Mouse (Mus musculus) adrenal gland, adult 18-20 months (tissue): ENCODE data around the gene Oas2. TPM values are rescaled to one million over a fixed set of nuclear protein-coding genes. Genes with fewer than 3 reads are reported as not detected.
"Not testable (repeated sequence)": the region's sequence is repeated elsewhere in the genome, so short reads cannot be mapped to it uniquely, and the experiment has no call there.

Source experiments
- DNase-seq, 2 experiments: peaks; one replicate each; pipeline ENCODE4 v3.0.0; 2021 to 2022; ENCODE audit warnings: low spot score in 2 of 2
- long read RNA-seq, 2 experiments: library from polyadenylated mRNA; stranded (forward); transcript quantifications; one replicate each; pipeline ENCODE4 v2.0.0; 2021
- total RNA-seq, 2 experiments: library from RNA; stranded (reverse); gene quantifications; 1 replicate in 1 of 2; 2 replicates in 1 of 2; pipeline ENCODE4 v1.2.3; 2021

Oas2 gene
- total RNA-seq = 1 to 10 TPM in 1 of 2 experiments, under 1 TPM in 1; 0.99 to 1.1 TPM
- long read RNA-seq, experiment 1 = 0 reads
- long read RNA-seq, experiment 2 = 0 reads

DNA sequence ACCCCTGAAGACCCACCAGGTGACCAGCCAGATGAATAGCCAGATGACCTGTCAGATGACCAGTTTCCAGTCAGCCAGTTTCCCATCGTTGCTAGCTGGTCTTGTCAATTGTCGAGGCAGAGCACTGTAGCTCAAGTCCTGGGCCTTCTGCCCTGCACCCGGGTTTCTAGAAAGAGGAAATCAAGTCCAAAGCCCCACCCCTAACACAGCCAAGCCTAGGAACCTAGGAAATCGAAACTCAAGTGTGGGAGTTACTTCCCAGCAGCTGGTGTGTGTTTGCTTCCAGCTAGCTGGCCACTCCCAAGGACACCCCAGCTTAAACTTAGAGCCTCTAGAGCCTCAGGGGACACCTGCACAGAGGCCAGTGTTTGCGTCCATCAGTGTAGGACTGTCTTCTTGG is at the start of gene Oas2:
Oas2 (minus strand) TSS at position 166 of the 400 bp plus-strand sequence.
- DNase-seq = no peak

DNA sequence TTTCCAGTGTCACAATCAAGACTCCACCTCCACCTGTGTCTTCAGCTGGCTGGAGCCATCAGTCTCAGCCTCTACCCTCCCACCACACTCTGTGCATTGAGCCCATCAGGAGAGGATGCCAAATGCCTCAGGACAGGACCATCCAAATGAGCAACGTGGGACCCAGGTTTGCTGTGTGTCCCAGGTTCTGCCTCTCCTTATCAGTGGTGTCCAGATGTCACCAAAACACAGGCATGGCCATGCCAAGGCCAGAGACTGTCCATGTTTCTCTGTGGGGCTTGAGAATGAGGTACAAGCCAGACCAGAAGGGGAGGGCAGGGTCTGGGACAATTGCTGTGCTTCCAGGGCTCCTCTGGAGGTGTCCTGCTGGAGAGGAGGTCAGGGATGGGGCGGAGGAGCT is 49.3 kb upstream of the Oas2 start:
- DNase-seq = not testable (repeated sequence)

DNA sequence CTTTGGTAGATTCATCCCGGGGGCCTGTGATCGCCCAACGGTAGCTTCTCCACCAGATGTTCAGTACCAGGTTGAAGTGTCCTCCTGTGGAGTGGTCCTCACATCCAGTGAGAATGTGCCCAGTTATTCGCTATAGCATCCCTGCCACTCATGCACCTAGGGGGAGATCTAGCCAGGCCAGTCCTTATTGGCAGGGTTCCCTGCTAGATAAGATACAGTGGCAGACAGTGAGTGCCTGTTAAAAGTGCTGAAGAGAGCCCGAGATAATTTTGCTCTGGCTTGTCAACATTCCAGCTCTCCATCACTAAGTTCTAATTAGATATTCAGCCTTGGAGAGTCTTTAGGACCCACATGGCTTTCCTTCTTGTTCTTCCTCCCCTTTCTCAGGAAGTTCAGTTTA is 48.5 kb upstream of the Oas2 start:
- DNase-seq = not testable (repeated sequence)

DNA sequence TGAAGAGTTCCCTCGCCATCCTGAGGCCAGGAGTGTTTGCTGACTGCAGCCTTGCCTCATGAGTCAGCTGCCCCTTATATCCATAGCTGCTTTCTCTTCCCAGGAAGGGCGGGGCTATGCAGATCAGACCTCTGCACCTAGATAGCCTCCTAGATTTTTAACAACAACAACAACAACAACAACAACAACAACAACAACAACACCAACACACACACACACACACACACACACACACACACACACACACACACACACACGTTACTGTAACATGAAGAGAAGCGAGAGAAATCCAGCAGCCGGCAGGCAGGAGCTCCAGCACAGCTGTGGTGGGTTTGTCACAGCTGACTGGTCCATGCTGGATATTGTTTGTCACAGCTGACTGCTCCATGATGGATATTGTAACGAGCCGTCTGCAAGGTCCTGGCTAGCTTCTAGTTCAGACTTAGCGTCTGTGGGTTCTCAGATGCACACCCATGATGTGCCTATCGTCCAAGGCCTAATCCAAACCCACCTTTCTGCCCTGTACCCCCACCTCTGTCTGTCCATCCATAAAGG is 45.9 kb upstream of the Oas2 start, which contains the start of gene Oas1e:
Oas1e (minus strand) TSS at position 51 of the 555 bp plus-strand sequence.
- DNase-seq = not testable (repeated sequence)

DNA sequence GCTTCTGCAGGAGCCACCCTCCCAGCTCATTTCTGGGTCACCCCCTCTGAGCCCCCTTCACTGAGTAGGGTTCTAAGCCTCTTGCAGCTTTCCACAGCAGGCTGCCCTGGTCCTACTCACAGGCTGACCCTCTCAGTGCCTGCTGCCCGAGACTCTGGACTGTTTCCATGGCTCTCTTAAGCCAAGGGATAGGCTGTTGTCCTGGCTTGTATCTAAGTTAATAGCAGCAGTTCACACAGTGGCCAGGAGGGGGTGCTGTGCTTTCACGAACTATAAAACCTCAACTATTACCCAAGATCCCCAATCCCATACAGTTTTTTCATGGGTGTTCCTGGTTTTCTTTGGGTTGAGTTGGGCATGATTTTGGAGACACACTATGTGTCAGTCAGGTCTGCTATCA is 43.4 kb upstream of the Oas2 start:
- peak; percentile 26 to 47 for DNase-seq

DNA sequence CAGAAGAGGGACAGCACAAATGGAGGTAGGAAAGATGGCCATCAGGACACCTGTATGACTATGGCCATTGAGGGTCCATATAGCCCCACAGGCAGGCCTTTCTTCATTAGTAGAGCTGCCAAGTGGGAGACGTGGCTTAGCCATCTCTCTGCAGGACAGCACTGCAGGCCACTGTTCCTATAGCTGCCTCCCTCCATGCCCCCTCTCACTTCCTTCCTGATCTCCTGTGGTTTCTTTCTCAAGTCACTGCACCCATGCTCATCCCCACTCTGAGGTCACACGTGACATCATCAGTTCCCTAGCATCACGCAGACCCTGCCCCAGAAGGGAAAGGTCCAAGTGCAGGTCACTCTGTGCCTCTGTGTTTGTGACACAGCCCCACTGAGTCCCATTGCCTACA is 37.4 kb upstream of the Oas2 start:
- DNase-seq = no peak

DNA sequence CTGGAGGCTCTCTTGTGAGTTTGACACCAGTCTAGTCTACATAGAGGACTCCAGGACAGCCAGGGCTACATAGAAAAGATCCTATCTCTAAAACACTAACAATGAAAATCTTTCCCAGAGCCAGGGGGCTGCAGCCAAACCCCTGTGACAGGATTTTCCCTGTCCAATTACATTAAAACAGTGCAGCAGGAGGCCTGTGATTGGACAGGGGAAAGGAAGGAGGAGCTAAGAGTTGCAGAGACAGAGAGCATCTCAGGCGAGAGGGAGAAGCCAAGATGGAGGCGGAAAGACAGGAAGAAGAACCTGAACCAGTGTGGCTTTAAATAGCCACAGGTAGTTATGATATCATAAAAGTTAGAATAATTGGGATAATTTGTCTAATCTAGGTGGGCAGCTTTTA is 32.8 kb upstream of the Oas2 start:
- no peak for DNase-seq

DNA sequence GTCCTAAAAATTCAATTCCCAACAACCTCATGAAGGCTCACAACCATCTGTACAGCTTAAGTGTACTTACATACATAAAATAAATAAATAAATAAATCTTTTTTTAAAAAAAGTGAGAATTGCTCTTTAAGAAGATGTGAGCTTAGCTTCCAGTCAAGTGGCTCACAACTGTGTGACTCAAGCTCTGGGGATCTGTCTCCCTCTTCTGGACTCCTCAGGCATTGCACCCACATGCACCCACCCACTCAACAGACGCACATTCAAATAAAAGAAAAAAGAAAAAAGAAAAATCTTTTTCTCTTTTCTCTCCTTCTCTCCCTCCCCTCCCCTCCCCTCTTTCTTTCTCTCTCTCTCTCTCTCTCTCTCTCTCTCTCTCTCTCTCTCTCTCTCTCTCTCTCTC is 32.0 kb upstream of the Oas2 start:
- DNase-seq = no peak

DNA sequence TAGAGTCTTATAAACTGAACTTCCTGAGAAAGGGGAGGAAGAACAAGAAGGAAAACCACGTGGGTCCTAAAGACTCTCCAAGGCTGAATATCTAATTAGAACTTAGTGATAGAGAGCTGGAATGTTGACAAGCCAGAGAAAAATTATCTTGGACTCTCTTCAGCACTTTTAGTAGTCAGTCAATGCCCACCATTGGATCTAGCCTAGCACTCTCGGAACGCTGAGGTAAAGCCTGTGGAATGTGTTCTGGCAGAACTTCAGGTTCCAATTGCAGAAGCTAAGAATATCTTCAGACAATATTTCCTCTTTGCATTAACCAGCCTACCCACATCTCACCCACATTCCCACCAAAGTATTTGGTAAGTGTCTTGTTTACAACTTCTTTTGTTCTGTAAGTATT is 30.3 kb upstream of the Oas2 start:
- no peak for DNase-seq

DNA sequence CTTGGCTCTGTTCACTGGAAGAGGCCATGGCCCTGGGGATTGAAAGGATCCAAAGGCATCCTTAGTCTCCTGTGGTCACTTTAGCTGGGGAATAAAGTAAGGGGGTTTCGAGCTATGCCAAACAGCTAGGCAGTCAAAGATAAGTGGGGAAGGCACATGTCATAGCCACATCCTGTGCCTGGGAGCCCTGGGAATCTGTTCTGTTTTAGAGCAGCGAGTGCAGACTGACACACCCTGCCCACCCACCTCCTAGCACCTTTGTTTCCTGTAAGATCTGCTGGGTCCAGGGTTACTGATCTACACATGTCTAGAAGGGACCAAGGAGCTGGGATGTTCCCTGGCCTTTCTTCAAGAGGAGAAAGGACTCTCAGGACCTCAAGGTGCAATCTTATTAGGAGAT is 29.3 kb upstream of the Oas2 start:
- DNase-seq = no peak

DNA sequence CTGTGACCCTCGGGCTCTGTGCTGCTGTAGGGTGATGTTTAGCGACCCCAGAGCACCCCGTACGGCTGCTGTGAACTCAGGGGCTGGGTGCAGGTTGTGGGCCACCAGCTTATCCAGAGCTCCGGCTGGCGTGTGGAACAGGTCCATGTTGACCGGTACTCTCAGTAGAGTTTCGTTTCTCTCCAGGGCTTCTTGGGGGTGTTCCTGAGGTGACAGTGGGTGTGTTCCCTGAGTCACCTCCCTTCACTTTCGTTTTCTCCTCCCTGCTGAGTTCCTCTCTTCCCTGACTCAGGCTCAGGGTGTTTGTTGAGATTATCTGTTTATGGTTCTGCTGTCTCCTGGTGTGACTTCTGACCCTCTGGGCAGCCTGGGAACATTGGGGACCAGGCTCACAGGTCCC is 27.8 kb upstream of the Oas2 start, which contains the start of gene Oas3:
Oas3 (minus strand) TSS at position 184 of the 400 bp plus-strand sequence.
- DNase-seq = no peak

DNA sequence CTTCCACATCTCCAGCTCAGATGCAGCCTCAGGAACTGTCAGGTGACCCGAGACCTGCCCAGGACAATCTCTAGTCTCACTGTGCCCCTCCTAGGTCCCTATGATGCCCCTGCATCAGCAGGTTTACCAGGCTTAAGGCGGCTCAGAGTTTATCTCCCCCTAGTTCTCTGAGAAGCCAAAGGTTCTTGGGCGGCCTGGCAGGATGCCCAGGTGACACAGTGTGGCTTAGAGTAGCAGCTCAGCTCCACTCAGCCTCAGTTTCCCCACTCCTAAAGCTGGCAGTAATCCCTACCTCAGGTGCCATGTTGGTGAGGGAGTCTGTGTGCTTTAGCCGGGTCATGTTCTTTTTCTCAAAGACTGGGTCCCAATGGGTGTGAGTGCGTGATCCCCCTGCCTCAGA is 27.1 kb upstream of the Oas2 start:
- DNase-seq = no peak

DNA sequence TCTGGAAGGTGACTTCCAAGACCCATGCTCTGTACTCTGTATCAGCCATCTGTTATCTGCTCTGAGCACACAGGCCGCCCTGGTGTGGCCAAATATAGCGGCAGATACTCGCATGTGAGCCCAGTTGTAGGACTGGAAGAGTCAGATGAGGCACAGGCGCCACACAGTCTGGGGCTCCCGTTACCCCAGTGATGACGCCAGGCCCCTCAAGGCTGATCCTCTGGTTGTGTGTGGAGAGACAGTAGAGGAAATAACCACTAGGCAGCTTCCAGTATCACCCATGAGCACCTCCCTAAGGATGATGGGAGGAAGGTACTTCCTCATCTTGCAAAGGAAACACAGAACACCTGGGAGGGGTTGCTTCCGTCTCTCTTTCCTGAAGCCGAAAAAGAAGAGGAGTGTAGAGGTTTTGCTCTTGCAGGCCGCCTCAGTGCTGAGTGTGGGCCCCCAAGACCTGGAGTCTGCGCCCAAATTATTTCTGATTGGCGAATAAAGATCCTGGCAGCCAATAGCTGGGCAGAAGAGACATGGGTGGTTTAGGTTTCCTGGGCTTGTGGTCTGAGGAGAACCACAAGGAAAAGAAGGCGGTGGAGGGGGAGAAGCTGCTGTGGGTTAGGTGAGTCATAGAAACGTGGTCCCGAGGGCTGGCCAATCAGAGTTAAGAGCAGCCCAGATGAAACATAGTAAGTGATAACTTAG is 25.8 kb upstream of the Oas2 start:
- DNase-seq = no peak

DNA sequence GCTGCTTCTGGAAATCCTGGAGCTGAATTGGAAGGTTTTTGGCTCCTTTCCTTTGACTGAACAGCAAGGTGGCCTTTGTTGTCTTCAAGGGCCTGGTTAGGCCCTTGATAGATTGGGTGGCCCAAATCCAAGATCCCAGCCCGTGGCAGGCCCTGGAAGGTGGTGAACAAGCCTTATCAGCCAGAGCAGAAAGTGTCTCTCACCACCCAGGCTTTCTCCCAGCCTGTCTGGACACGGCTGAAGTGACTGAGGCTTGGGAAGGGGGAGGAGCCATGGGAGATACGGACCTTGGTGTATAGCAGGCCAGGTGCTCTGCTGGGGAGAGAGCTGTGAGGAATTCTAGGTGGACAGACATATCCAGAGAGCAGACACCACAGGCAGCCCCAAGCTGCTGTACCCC is 19.7 kb upstream of the Oas2 start:
- DNase-seq = no peak

DNA sequence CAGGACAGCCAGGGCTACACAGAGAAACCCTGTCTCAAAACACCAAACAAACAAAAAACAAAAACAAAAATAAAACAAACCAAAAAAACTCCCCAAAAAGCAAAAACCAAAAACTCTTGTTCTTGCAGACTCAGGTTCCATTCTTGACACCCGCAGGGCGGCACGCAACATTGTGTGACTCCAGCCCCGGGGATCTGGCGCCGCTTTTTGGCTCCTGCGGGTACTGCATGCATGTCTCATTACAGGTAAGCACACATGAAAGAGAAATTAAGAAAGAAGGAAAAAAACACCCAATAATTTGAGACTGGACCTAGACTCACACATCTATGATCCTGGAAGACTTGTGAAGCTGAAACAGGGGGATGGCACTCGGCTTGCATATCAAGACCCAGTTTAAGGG is 15.4 kb upstream of the Oas2 start:
- no peak for DNase-seq

DNA sequence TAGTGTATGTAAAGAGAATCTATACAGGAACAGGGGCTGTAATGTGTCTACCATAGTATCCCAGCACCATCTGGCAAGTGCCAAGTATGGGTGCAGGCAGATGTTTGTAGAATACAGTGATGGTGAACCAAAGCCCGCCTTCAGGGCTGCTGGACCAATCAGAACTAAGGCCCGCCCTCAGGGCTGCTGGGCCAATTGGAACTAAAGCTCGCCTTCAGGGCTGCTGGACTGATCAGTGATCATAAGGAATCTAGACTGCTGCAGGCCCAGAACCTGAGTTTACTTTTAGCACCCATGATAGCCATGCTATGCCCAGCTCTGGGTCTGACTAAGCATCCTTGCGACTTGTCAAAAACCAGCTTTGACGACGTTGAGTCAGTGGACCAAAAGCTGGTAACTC is 12.2 kb upstream of the Oas2 start:
- no peak for DNase-seq

DNA sequence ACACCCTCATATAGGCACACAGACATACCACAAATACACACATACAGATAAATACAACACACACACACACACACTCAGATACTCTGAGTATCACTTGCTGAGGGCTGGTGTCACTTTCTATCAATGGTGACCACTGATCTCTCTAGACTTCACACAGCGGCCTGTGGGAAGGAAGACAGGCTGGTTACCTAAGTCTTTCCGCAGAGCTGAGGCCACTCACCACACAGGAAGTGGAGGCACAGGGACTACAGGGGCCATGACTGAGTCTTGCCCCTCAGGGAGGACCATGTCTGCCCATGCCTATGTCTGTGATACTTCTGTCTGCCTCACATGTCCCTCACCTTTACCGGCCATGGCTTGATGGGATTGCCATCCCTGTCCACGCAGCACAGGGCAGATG is 4.6 kb upstream of the Oas2 start:
- no peak for DNase-seq

DNA sequence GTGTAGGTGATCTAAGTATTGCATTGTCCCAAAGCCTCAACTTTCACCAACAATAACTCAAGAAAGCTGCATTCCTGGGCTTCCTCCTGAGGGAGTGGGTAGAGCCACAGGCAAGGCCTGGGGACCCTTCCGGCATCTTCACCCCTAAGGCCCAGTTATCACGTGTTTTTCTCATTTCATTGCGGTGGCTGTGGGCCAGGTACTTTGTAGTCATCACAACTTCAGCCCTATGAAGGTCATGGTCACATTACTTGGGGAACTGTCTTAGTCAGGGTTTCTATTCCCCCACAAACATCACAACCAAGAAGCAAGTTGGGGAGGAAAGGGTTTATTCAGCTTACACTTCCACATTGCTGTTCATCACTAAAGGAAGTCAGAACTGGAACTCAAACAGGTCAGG is 3.1 kb upstream of the Oas2 start:
- peak in 1 of 2 experiments; percentile 17 for DNase-seq

DNA sequence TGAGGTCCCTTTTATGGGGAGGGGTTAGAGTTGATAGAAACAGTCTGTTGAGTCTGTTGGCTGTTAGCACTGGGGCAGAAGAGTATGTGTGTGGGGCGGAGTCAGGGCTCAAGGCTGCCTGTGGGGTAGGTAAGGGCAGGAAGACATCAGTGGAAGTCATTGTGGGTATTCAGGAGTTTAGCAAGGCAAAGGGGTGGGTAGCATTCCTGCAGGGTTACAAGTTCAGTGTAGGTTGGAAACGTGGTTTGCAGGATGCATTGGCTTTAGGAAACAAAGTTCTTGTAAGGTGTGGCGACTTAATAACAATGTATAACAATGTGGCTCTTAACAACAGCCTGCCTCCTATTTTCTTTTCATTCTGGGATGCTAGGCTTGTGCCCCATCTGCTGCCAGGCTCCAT is 1.6 kb upstream of the Oas2 start:
- no peak for DNase-seq

DNA sequence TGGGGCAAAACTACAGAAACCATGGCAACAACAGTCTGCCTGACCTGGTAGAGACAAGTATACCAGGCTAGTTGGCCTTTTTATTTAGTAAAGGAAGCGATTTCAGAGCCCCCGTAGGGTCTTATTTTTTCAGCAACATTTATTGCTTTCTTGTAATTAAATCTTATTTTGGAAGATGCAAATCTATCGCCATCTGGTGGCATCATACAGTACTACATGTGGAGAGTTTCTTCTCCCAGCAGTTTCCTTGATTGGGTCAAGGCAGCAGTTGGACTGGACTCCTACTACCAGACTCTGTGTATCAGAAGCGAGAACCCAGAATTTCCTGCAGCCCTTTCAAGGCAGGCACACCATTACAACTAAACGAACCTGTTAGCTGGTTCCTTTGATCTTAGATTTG is 3.2 kb downstream of the Oas2 start:
- DNase-seq = peak in 1 of 2 experiments; percentile 40

DNA sequence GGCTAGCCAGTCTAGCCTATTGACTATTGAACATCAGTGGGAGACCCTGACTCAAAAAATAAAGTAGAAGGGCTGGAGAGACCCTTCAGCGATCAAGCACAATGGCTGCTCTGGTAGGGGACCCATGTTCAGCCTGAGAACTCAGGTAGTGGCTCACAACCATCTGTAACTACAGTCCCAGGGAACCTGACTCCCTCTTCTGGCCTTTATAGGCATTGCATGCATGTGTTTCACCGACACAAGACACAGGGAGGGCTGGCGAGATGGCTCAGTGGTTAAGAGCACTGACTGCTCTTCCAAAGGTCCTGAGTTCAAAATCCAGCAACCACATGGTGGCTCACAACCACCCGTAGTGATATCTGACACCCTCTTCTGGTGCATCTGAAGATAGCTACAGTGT is 7.5 kb downstream of the Oas2 start:
- DNase-seq = peak in 1 of 2 experiments; percentile 22

DNA sequence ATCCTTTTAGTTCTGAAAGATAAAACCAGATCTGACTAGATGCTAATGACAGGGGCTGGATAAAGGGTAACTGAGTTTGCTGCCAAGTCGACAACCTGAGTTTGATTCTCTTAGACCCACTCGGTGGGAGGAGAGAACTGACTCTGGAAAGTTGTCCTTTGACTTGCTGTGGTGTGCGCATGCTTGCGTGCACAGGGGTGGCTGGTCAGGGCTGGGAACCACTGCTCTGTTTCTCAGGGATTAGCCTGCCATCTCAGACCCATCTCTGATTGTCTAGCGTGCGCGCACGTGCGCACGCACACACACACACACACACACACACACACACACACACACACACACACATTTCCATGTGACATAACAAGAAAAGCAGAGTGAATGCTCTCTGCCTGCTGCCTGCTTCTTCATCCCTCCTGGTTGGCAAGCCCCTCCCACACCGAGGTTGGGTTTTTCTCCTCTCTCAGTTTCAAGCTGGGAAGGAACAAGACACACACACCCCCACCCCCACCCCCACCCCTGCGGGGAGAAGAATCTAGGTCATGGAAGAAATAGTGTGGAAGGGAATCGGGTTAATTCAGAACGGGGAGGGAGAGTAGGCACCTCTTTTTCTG is 15.2 kb downstream of the Oas2 start:
- no peak for DNase-seq
